Mouse (Mus musculus) cerebellum, postnatal 25 days (tissue): ENCODE measurements at regions not wholly inside any gene's neighbourhood (a gene's known extent, or its start where the extent isn't known, plus 50 kb on each side); places are given as distances from the start of the nearest gene placed in this dataset.
"Not testable (repeated sequence)": the region's sequence is repeated elsewhere in the genome, so short reads cannot be mapped to it uniquely, and the experiment has no call there.

Source experiments
- DNase-seq, 2 experiments: peaks; one replicate each; pipeline ENCODE4 v3.0.0; 2021; ENCODE audit warnings: mixed read lengths in 2 of 2

DNA sequence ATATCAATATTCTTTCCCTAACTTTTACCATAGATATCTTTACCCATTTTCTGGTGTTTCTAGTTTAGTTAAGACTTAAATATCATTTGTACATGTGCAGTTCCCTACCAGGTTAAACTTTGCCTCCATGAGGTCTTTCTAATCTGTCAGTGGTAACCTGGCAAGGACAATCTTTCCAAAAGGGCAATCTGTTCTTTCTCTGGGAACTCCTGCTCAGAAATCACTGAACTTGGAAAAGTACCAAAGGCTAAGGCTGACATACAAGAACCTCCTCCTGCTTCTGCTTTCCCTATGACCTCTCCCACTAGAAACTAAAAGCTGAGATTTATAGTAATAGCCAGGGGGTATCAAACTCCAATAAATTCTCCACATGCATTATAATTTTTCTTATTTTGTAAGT lies 1102.4 kb upstream of the Ghitm start:
- peak in 1 of 2 experiments; percentile 5 for DNase-seq

DNA sequence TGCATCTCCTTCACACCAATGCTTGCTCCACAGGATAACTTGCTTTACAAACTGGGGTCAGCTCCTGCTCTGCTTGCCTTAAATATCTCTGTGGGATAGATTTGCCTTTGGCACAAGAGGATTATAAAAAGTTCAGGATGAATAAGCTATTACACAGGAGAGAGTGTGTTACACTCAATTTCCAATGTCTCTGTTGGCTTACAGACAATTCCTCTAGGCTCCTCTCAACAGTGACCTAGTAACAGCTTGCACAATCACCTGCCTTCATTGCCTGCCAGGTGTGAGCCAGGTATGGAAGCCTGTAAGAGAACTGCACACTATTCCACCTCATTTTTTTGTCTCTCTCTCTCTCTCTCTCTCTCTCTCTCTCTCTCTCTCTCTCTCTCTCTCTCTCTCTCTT lies 1073.5 kb upstream of the Ghitm start:
- DNase-seq: peak in 1 of 2 experiments; percentile 9

DNA sequence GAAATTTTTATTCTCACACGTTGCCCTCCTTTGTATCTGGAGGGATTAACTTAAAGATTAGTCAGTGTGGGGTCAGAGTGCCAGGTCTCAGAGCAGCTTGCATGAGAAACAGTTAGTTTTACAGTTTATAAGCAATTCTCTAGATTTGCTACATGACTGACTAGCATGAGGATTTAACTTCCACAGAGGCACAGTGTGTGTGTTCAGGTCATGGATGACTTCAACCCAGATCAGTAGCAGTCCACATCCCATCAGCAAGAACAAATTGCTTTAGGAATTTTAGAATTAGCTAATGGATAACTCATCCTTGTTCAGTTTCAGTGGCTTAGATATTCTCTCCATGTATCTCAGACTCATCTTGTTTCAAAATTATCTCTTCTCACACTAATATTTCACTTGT lies 1056.7 kb upstream of the Ghitm start:
- DNase-seq: no peak

DNA sequence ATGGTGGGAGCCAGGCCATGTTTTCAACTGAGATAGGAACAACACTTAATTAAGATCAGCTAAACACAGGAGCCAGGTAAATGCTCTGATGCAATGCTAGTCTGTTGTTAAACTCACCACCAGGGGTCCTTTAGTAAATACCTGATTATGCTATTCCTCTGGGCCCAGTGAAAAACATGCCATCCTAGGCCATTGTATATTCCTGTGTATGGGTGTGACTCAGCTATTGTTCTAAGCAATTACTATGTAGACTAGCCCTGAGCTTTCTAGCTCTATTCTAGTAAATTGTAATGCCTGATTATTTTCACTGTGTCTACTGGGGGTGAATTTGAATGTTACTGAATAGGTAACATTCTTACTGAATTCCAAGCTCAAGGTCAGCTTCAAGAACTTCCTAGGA lies 1050.5 kb upstream of the Ghitm start:
- not testable (repeated sequence) for DNase-seq

DNA sequence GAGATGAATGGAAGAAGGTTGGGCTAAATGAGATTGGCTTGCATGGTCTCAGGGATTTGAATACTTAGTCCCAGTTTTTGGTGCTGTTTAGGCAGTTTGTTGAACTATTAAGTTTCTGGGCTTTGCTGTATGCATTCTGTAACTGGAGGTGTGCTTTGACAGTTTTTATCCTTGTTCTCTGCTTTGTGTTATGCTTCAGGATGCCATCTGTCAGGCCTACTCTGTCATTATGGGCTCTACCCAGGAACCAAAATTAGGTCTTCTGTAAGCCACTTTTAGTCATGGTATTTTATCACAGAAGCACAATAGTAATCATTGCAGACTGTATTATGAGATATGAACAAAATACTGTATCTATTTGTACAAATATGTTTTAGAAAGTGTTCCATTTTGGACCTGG lies 1017.8 kb upstream of the Ghitm start:
- DNase-seq: no peak

DNA sequence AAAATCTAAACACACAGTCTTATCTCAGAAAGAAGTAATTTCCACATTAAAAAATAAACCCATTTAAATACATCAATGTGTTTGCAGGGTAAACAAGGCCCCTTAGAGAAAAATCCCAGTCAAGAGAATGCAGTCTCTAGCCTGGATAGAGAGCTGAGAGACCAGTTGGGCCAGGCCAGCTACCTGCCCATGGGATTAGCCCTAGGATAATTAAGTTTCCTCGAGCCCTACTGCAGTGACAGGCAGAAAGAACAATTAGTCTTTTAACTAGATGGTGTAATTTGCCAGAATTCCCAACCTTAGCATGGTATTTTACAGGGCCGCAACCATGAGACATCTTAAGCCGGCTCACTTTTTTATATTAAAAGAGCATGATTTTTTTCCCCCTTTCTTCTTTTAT lies 995.6 kb upstream of the Ghitm start:
- DNase-seq: no peak
